Comparison of ENCODE assay signal across 1 mouse cellular context in genomic region chr11:101576116-101576515, GRCm38 (mm10).
TF ChIP-seq lines count a peak whose summit lies in the region.

No protein-coding gene starts in this region.

TF ChIP-seq in MEL, 35 proteins besides CTCF, POLR2A, EP300 and RAD21 (continued from another document):
- TF ChIP-seq MYB (IDR thresholded peaks at IDR 0.05; ENCODE audit: low read depth, low read length) (no peak), KAT2A (conservative IDR thresholded peaks at IDR 0.05; ENCODE audit: low read depth, low read length) (no peak), MAX (IDR thresholded peaks at IDR 0.05; ENCODE audit: low read length) (no peak)
TF ChIP-seq in MEL: peak in this region for 0.
